Mouse (Mus musculus) neural tube, embryonic 11.5 days (tissue): ENCODE results near the gene Grip2. TPM values are rescaled to one million over a fixed set of nuclear protein-coding genes. Genes with fewer than 3 reads are reported as not detected.

ENCODE experiments used
- ATAC-seq: fragments of 200-750 bp; cut with Nextera tagmentation; 2 replicates; pipeline ENCODE4 v1.8.0; 2017; ENCODE audit warnings: moderate number of reproducible peaks, mild to moderate bottlenecking, moderate TSS enrichment, moderate library complexity; ENCODE audit not compliant: insufficient read depth, low FRiP score, low TSS enrichment
- DNase-seq: peaks from one replicate; pipeline ENCODE4 v3.0.0-alpha.2; 2015; ENCODE audit warnings: low spot score
- H3K27ac ChIP-seq: fragments of 300-500 bp; sonication (generic); 2 replicates; pipeline ENCODE4 v1.5.1; 2014; ENCODE audit warnings: low read depth, mild to moderate bottlenecking, low read length
- H3K27me3 ChIP-seq: fragments of 300-500 bp; sonication (generic); 2 replicates; pipeline ENCODE4 v1.6.1; 2014; ENCODE audit warnings: mild to moderate bottlenecking, low read length, mixed read lengths; ENCODE audit not compliant: control insufficient read depth, insufficient read depth
- H3K36me3 ChIP-seq: fragments of 300-500 bp; sonication (generic); 2 replicates; pipeline ENCODE4 v1.6.1; 2014; ENCODE audit warnings: mild to moderate bottlenecking, low read length, moderate library complexity, mixed read lengths; ENCODE audit not compliant: control insufficient read depth, insufficient read depth
- H3K4me1 ChIP-seq: fragments of 300-500 bp; sonication (generic); 2 replicates; pipeline ENCODE4 v1.6.1; 2014; ENCODE audit warnings: low read length, mixed read lengths; ENCODE audit not compliant: control insufficient read depth, insufficient read depth
- H3K4me2 ChIP-seq: fragments of 300-500 bp; sonication (generic); 2 replicates; pipeline ENCODE4 v1.6.1; 2014; ENCODE audit warnings: low read depth, mild to moderate bottlenecking, moderate library complexity
- H3K4me3 ChIP-seq: fragments of 300-500 bp; sonication (generic); 2 replicates; pipeline ENCODE4 v1.5.1; 2014; ENCODE audit warnings: low read depth, low read length
- H3K9ac ChIP-seq: fragments of 300-500 bp; sonication (generic); 2 replicates; pipeline ENCODE4 v1.6.1; 2014; ENCODE audit warnings: mild to moderate bottlenecking, low read length
- H3K9me3 ChIP-seq: fragments of 300-500 bp; sonication (generic); 2 replicates; pipeline ENCODE4 v1.6.1; 2016; ENCODE audit warnings: low read length; ENCODE audit not compliant: control insufficient read depth
- WGBS: fragments of 180-500 bp; shearing (Covaris S2); extraction: QIAGEN DNeasy Blood & Tissue Kit; methylation state at CpG from one replicate; pipeline ENCODE4 v1.1.7; 2014; 5-methylcytosine and 5-hydroxymethylcytosine counted together
- polyA plus RNA-seq: library from polyadenylated mRNA; unstranded; fragments of >200 nt; fragmentation: Nextera tagmentation; extraction: Ambion mirVana; gene quantifications from 2 replicates; pipeline ENCODE4 v1.2.1, GENCODE M21; 2014

Grip2 gene
- polyA plus RNA-seq, 1 experiment from 2014 or later = 1.9 TPM

DNA sequence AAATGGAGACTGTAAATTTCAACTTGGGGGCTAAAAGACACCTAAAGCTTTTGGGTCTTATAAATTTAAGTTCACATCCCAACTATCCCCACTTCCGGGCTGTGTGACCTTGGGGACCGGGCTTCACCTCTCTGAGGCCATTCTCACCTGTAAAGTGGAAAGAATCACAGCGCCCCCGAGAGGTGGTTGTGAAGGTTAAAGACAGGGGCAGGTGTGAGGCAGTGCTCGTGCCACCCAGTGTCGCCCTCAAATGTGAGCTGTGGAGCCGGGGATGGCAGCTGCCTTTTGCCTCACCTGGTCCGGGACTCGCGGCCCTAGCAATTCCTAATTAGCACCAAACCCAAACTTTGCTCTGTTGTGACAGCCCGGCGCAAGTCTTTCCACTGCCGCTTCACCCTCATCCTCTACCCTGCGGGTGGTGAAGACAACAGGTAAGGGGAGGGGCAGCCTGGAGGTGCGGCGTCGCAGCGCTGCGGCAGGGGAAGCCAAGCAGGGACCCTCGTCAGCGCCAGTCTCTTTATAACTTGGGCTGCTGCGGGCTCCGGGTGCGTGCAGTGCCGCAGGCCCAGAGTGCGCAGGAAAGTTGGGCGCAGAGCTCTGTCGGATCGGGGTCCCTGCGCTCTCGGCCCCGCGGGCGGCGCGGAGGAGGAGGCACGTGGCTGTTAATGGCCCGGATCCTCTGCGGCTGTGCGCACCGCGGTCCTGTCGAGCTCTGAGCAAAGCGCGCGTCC, 16.0 kb upstream of the Grip2 start:
- Histone ChIP-seq H3K27me3 (peaks cover 26% of the 10 kb centered on the region), H3K27ac (no peak overlapping the region), H3K9me3 (no peaks in the 10 kb centered on the region), H3K9ac (peak overlapping the region; percentile 67), H3K4me1 (peaks cover 18% of the 10 kb centered on the region), H3K4me3 (peak overlapping the region; percentile 51), H3K36me3 (no peaks in the 10 kb centered on the region), H3K4me2 (peak overlapping the region; percentile 89)
- 2% methylated on average over 45 of the region's 46 CpGs for WGBS
- no peak for ATAC-seq
- no peak for DNase-seq

DNA sequence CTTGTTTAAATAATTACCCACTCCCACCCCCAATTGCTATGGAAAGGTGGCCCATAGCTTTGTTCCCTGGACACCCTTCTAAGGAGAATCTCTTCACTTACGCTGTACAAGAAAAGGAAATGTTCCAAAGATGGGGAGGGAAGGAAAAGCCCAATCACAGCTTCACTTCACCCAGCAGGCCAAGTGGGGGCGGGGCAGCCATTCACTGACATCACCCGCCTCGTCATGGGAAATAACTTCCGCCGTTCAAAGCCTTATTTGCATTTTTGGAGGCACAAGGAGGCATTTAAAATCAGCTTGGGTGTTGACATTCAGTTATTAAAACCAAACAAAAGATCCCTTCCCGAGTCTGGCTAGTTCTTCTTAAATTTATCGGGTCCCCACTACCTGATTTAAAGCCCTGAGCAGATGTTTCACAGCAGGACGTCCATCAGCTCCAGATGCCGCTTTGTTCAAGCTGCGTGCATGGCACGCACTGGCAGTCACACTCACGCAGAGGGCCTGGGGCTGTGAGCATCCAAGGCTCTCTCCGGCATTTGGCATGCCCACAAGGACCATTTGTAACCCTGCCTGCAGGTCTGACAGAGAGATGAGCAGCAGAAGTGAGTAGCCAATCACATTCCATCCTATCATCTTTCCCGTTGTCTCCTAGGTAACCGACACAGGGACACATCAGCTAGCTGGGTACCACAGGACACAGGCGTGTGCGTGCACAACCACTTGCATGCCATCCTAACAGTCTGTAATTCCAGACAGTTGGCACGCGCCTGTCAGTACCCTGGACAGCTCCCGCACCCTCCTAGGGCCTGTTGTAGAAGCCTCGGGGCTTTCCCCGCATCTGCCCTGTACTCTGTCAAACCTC, 12.2 kb upstream of the Grip2 start:
- Histone ChIP-seq H3K9ac (peak overlapping the region; percentile 33; the same call in 1 of the 2 replicates), H3K4me1 (peaks cover 19% of the 10 kb centered on the region), H3K4me2 (peak overlapping the region; percentile 31), H3K27me3 (peaks cover 22% of the 10 kb centered on the region), H3K9me3 (no peaks in the 10 kb centered on the region), H3K27ac (peak overlapping the region; percentile 73), H3K36me3 (no peaks in the 10 kb centered on the region), H3K4me3 (no peak overlapping the region)
- ATAC-seq = peak; percentile 88
- peak; percentile 77 for DNase-seq
- WGBS = 6% methylated on average over 23 of the region's 23 CpGs

DNA sequence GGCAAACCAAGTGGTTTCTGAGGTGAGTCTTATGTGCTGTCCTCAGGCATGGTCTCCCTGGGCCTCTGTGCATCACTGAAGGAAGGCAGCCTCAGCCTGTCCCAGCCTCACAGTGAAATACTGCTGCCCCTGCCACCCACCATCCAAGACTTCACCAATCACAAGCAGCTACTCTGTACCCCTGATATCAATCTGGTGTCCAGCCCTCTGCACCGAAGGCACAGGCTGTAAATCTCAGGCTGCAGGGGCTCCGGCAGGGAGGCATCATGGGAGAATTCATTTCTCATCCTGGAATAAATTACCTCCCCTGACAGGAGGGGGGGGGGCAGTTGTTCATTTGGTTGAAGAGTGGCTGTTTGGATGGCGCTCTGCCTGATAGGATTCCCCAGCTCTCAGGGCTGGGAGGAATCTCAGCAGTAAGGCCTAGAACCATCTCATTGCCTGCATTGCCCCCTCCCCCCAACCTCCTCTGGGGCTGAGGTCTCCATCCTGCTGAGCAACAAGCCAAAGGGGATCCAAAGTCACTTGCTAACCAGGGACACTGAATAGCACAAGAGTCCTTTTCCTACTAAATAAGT, 5.9 kb upstream of the Grip2 start:
- H3K4me1 ChIP-seq = no peaks in the 10 kb centered on the region; the same call in 1 of the 2 replicates
- no peaks in the 10 kb centered on the region for H3K36me3 ChIP-seq
- H3K4me2 ChIP-seq = no peak overlapping the region
- WGBS = 22% methylated on average over 3 of the region's 3 CpGs
- no peak overlapping the region for H3K9ac ChIP-seq
- ATAC-seq (peak; percentile 60), DNase-seq (peak; percentile 44)
- no peaks in the 10 kb centered on the region for H3K9me3 ChIP-seq
- H3K4me3 ChIP-seq = no peak overlapping the region
- no peak overlapping the region; the same call in 1 of the 2 replicates for H3K27ac ChIP-seq
- H3K27me3 ChIP-seq = no peaks in the 10 kb centered on the region

GRCm38 (mm10) chr6:91827926-91828325, 876 bp upstream of the Grip2 start:
- H3K4me3 ChIP-seq = no peak overlapping the region
- no peaks in the 10 kb centered on the region for H3K9me3 ChIP-seq
- DNase-seq = no peak
- peak; percentile 60; the same call in 1 of the 2 replicates for ATAC-seq
- H3K9ac ChIP-seq = no peak overlapping the region
- no peak overlapping the region for H3K27ac ChIP-seq
- H3K4me1 ChIP-seq = no peaks in the 10 kb centered on the region
- H3K4me2 ChIP-seq = no peak overlapping the region
- no peaks in the 10 kb centered on the region for H3K27me3 ChIP-seq
- 72% methylated on average over 5 of the region's 5 CpGs for WGBS
- no peaks in the 10 kb centered on the region for H3K36me3 ChIP-seq

GRCm38 (mm10) chr6:91818271-91818670, 8.8 kb downstream of the Grip2 start:
- Histone ChIP-seq H3K9ac (no peak overlapping the region), H3K27ac (no peak overlapping the region), H3K4me2 (no peak overlapping the region), H3K9me3 (no peaks in the 10 kb centered on the region), H3K27me3 (no peaks in the 10 kb centered on the region), H3K4me1 (no peaks in the 10 kb centered on the region), H3K36me3 (no peaks in the 10 kb centered on the region), H3K4me3 (no peak overlapping the region)
- ATAC-seq (no peak), DNase-seq (no peak)
- WGBS = 72% methylated on average over 8 of the region's 8 CpGs

GRCm38 (mm10) chr6:91815976-91816375, 11.1 kb downstream of the Grip2 start:
- 83% methylated on average over 6 of the region's 6 CpGs for whole genome bisulfite sequencing
- ATAC-seq (no peak), DNase-seq (no peak)
- Histone ChIP-seq H3K4me1 (no peaks in the 10 kb centered on the region), H3K4me2 (no peak overlapping the region), H3K36me3 (no peaks in the 10 kb centered on the region), H3K4me3 (no peak overlapping the region), H3K27me3 (no peaks in the 10 kb centered on the region), H3K9me3 (no peaks in the 10 kb centered on the region), H3K9ac (no peak overlapping the region), H3K27ac (no peak overlapping the region)

- Histone ChIP-seq H3K9ac (no peak overlapping the region), H3K9me3 (no peaks in the 10 kb centered on the region), H3K36me3 (no peaks in the 10 kb centered on the region), H3K4me3 (no peak overlapping the region), H3K4me2 (no peak overlapping the region), H3K27ac (no peak overlapping the region), H3K27me3 (no peaks in the 10 kb centered on the region), H3K4me1 (no peaks in the 10 kb centered on the region)
- DNase-seq (no peak), ATAC-seq (no peak)
- 88% methylated on average over 3 of the region's 3 CpGs for WGBS
Observed at GRCm38 (mm10) chr6:91813611-91814010, 13.4 kb downstream of the Grip2 start.

GRCm38 (mm10) chr6:91810007-91810406, 17.0 kb downstream of the Grip2 start:
- Histone ChIP-seq H3K27ac (no peak overlapping the region), H3K4me3 (no peak overlapping the region), H3K9me3 (no peaks in the 10 kb centered on the region), H3K27me3 (peaks cover 16% of the 10 kb centered on the region), H3K9ac (no peak overlapping the region), H3K4me1 (no peaks in the 10 kb centered on the region), H3K36me3 (no peaks in the 10 kb centered on the region), H3K4me2 (no peak overlapping the region)
- DNase-seq (peak; percentile 26), ATAC-seq (peak; percentile 48)
- 15% methylated on average over 1 of the region's 1 CpGs for WGBS
